Mouse (Mus musculus) spleen, postnatal 10 days (tissue): ENCODE measurements at regions not wholly inside any gene's neighbourhood (a gene's known extent, or its start where the extent isn't known, plus 50 kb on each side); places are given as distances from the start of the nearest gene placed in this dataset.

Experiments used
- DNase-seq, 2 experiments: peaks; one replicate each; pipeline ENCODE4 v3.0.0; 2021 to 2022; ENCODE audit warnings: low spot score in 2 of 2

- no peak for DNase-seq
These were observed 99.2 kb upstream of the F13a1 start for GRCm38 (mm10) chr13:37149066-37149781.

- no peak for DNase-seq
These were observed 98.6 kb upstream of the F13a1 start for GRCm38 (mm10) chr13:37148627-37149026.

- DNase-seq: no peak
These were observed 97.7 kb upstream of the F13a1 start for GRCm38 (mm10) chr13:37147790-37148189.

- no peak for DNase-seq
These were observed 92.8 kb upstream of the F13a1 start for GRCm38 (mm10) chr13:37142812-37143211.

- no peak for DNase-seq
These were observed 85.1 kb upstream of the F13a1 start for GRCm38 (mm10) chr13:37135115-37135514.

GRCm38 (mm10) chr13:37134518-37134917, 84.5 kb upstream of the F13a1 start:
- DNase-seq: no peak

GRCm38 (mm10) chr13:37130637-37131036, 80.6 kb upstream of the F13a1 start:
- DNase-seq: peak in 1 of 2 experiments; percentile 12

GRCm38 (mm10) chr13:37121602-37122001, 71.6 kb upstream of the F13a1 start:
- DNase-seq: no peak

GRCm38 (mm10) chr13:37120219-37120618, 70.2 kb upstream of the F13a1 start:
- DNase-seq: no peak

GRCm38 (mm10) chr13:37114324-37114723, 64.3 kb upstream of the F13a1 start:
- no peak for DNase-seq

GRCm38 (mm10) chr13:37111747-37112146, 61.7 kb upstream of the F13a1 start:
- DNase-seq: no peak

GRCm38 (mm10) chr13:37107721-37108120, 57.7 kb upstream of the F13a1 start:
- DNase-seq: no peak

GRCm38 (mm10) chr13:37106009-37106408, 56.0 kb upstream of the F13a1 start:
- no peak for DNase-seq

- DNase-seq: no peak
These were observed 54.6 kb upstream of the F13a1 start for GRCm38 (mm10) chr13:37104410-37105294.

- no peak for DNase-seq
These were observed 53.8 kb upstream of the F13a1 start for GRCm38 (mm10) chr13:37103741-37104296.

GRCm38 (mm10) chr13:37101755-37102154, 51.7 kb upstream of the F13a1 start:
- no peak for DNase-seq
